Mouse (Mus musculus): ENCODE measurements around the gene Gm15107.
"Not testable (repeated sequence)": the region's sequence is repeated elsewhere in the genome, so short reads cannot be mapped to it uniquely, and the experiment has no call there.

Gm15107 gene

GRCm38 (mm10) chrX:148180424-148180823 lies at the start of gene Gm15107:
Gm15107 (plus strand) TSS chrX:148180724.
- DNase-seq (ENCODE audit: low spot score) = not testable (repeated sequence)
